Mouse (Mus musculus) testis, adult 2 months (tissue): ENCODE measurements around the gene Col15a1.

Experiments used
- CTCF ChIP-seq: fragments of 200-500 bp; IDR thresholded peaks from 2 replicates; pipeline ENCODE4 v1.5.1; 2012; ENCODE audit warnings: low read depth, mild to moderate bottlenecking, inconsistent platforms, low read length, moderate library complexity; ENCODE audit not compliant: control insufficient read depth, insufficient read depth, insufficient replicate concordance
- POLR2A ChIP-seq: fragments of 200-500 bp; IDR thresholded peaks from 2 replicates; pipeline ENCODE4 v1.6.1; 2012; ENCODE audit warnings: low read depth, mild to moderate bottlenecking, inconsistent platforms, low read length, moderate library complexity; ENCODE audit not compliant: control insufficient read depth

- no peak for TF ChIP-seq CTCF
- no peak for TF ChIP-seq POLR2A
Measured at GRCm38 (mm10) chr4:47316432-47316831, 108.5 kb downstream of the Col15a1 start.
